Mouse (Mus musculus): ENCODE results near the gene Ubap1. TPM values are rescaled to one million over a fixed set of nuclear protein-coding genes. Genes with fewer than 3 reads are reported as not detected.

The Ubap1 gene
- polyA plus RNA-seq, 1 experiment = 24.6 TPM

DNA sequence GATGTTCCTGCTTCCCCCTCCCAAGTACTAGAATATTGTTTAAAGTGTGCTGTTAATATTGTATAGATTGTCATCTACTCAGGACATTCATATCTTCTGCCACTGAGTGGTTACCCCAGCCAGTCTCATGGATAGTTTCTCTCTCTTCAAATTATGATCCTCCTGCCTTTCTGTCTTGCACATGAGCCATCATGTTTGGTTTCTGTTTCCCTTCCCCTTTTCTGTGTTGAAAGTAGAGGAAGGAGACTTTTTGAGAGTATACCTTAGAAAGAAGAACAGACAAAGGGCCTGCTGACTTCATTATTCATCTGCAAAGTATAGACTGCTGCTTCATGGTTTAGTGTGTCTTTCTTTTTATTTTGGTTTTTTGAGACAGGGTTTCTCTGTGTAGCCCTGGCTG, 28.8 kb downstream of the Ubap1 start:
- no peak for TF ChIP-seq POLR2A (IDR thresholded peaks at IDR 0.05; ENCODE audit: low read depth, low read length)
- TF ChIP-seq CTCF (IDR thresholded peaks at IDR 0.05; ENCODE audit: extremely low read depth, insufficient read length, insufficient replicate concordance, low read depth, low read length) = no peak
- no peak overlapping the region for H3K27ac ChIP-seq (ENCODE audit: insufficient read depth, low read depth, low read length)
- H3K4me3 ChIP-seq (ENCODE audit: low read depth, low read length) = no peak overlapping the region
- H3K36me3 ChIP-seq (ENCODE audit: control insufficient read depth, insufficient read depth, low read length) = peaks cover 53% of the 10 kb centered on the region
- H3K27me3 ChIP-seq (ENCODE audit: control insufficient read depth, insufficient read depth, low read length) = no peaks in the 10 kb centered on the region
- H3K4me1 ChIP-seq (ENCODE audit: control insufficient read depth, insufficient read depth, insufficient read length, low read length) = no peaks in the 10 kb centered on the region

DNA sequence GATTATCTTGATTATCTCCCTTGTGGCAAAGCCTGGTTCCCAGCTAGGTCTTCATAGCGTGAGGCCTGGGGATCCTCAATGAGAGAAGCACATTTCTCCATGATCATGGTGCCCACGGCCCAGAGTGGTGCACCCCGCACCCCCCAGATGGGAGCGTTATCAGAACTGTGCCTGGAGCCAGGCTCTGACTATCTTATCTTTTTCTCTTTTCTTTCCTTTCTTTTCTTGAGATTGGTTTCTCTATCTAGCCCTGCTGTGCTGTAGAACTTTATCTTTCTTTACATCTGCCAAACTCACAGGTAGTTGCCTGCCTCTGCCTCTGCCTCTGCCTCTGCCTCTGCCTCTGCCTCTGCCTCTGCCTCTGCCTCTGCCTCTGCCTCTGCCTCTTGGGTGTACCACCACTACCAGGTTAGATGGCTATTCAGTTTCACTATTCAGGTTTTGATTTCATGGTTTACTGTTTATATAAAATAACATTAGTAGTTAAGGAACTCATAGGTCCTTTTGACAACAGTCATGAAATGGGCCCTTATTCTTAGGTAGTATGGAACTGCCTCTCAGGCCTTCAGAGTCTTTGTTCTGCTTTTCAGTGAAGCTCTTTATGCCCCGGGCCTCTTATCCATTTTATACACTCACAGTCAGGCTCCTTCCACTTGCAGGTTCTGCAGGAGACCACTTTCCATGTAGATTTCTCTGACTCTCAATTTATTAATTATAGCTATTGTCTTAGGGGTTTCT, 32.6 kb downstream of the Ubap1 start:
- Histone ChIP-seq H3K4me1 (ENCODE audit: control insufficient read depth, insufficient read depth, insufficient read length, low read length) (no peaks in the 10 kb centered on the region), H3K27me3 (ENCODE audit: control insufficient read depth, insufficient read depth, low read length) (no peaks in the 10 kb centered on the region), H3K36me3 (ENCODE audit: control insufficient read depth, insufficient read depth, low read length) (peaks cover 50% of the 10 kb centered on the region), H3K4me3 (ENCODE audit: low read depth, low read length) (no peak overlapping the region), H3K27ac (ENCODE audit: insufficient read depth, low read depth, low read length) (no peak overlapping the region)
- WGBS = 93% methylated on average over 5 of the region's 5 CpGs
- no peak for TF ChIP-seq POLR2A (IDR thresholded peaks at IDR 0.05; ENCODE audit: low read depth, low read length)
- no peak for TF ChIP-seq CTCF (IDR thresholded peaks at IDR 0.05; ENCODE audit: extremely low read depth, insufficient read length, insufficient replicate concordance, low read depth, low read length)

DNA sequence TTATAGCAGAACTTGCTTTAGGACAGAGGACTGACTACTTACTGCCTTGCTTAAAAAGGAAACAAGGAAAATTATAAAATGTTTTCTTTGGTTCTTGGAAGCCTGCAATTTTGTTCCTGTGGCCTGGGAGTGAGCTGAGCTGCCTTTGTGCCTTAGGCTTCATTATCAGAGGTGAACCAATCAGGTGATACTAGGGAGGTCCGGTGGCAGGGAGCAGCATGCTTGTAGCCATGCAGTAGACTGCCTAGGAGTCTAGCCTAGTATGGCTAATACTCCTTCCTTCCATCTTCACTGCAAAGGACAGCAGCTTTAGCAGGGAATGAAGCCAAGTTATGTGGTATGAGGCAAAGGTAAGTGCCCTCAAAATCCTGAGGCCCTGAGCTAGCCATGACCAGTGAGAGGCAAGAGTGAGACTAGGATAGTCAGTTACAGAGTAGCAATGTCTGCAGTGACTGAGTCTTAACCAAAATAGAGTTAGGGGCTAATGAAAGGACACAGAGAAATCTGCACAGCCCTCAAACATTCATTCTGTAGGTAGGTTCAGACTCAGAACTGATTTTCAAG, 37.7 kb downstream of the Ubap1 start:
- 49% methylated on average over 1 of the region's 1 CpGs for WGBS
- peaks cover 54% of the 10 kb centered on the region for H3K36me3 ChIP-seq (ENCODE audit: control insufficient read depth, insufficient read depth, low read length)

DNA sequence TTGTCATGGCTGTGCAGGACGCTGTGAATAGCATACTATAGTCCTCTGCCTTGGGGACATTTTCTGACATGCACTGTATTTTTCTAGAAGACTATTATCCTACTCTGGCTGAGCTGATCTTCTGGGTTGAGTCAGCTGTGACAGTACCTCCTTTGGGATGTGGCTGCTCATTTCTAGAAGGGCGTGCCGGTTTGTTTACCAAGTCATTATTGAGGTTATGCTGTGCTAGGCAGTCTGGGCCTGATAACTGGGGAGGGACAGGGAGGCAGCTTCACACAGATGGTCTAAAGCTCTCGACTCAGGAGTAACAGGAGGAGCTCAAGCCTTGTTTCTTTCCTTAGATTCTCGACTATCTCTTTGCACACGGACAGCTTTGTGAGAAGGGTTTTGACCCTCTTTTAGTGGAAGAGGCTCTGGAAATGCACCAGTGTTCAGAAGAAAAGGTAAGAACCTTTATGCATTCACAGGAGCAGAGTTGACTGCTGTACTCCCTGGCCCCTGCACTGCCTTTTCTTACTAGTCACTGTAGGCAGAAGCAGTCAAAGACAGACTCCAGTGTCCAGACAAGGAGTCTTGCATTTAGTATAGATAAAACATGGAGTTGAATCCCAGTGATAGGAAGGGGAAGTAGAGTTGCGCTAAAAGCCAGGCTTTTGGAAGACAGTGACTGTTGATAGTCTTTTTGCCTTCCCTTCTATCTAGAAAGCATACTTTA, 39.1 kb downstream of the Ubap1 start:
- no peak overlapping the region for H3K4me3 ChIP-seq (ENCODE audit: low read depth, low read length)
- H3K36me3 ChIP-seq (ENCODE audit: control insufficient read depth, insufficient read depth, low read length) = peaks cover 57% of the 10 kb centered on the region
- H3K4me1 ChIP-seq (ENCODE audit: control insufficient read depth, insufficient read depth, insufficient read length, low read length) = no peaks in the 10 kb centered on the region
- no peak for TF ChIP-seq CTCF (IDR thresholded peaks at IDR 0.05; ENCODE audit: extremely low read depth, insufficient read length, insufficient replicate concordance, low read depth, low read length)
- no peak for TF ChIP-seq POLR2A (IDR thresholded peaks at IDR 0.05; ENCODE audit: low read depth, low read length)
- no peak overlapping the region for H3K27ac ChIP-seq (ENCODE audit: insufficient read depth, low read depth, low read length)
- 44% methylated on average over 7 of the region's 7 CpGs for whole genome bisulfite sequencing
- H3K27me3 ChIP-seq (ENCODE audit: control insufficient read depth, insufficient read depth, low read length) = no peaks in the 10 kb centered on the region

More for the DNA sequence above, 37.7 kb downstream of the Ubap1 start:
- no peaks in the 10 kb centered on the region for H3K27me3 ChIP-seq (ENCODE audit: control insufficient read depth, insufficient read depth, low read length)
- H3K4me3 ChIP-seq (ENCODE audit: low read depth, low read length) = no peak overlapping the region
- TF ChIP-seq POLR2A (IDR thresholded peaks at IDR 0.05; ENCODE audit: low read depth, low read length) (no peak), CTCF (IDR thresholded peaks at IDR 0.05; ENCODE audit: extremely low read depth, insufficient read length, insufficient replicate concordance, low read depth, low read length) (no peak)
- H3K27ac ChIP-seq (ENCODE audit: insufficient read depth, low read depth, low read length) = no peak overlapping the region
- H3K4me1 ChIP-seq (ENCODE audit: control insufficient read depth, insufficient read depth, insufficient read length, low read length) = no peaks in the 10 kb centered on the region

DNA sequence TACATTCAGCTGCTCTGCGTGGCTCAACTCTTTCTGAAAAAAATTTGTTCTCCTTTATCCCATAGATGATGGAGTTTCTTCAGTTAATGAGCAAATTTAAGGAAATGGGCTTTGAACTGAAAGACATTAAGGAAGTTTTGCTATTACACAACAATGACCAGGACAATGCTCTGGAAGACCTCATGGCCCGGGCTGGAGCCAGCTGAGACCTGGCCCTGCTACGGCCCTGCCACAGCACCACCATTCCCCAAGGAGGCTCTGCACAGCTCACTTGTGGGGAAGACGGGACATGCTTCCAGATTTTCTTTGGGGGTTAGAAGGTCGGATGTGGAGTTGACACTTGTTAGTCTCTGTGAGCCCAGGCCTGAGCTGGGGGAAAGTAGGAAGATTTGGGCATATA, 39.8 kb downstream of the Ubap1 start:
- 83% methylated on average over 5 of the region's 5 CpGs for WGBS
- no peaks in the 10 kb centered on the region for H3K27me3 ChIP-seq (ENCODE audit: control insufficient read depth, insufficient read depth, low read length)
- H3K4me3 ChIP-seq (ENCODE audit: low read depth, low read length) = no peak overlapping the region
- H3K4me1 ChIP-seq (ENCODE audit: control insufficient read depth, insufficient read depth, insufficient read length, low read length) = no peaks in the 10 kb centered on the region
- TF ChIP-seq CTCF (IDR thresholded peaks at IDR 0.05; ENCODE audit: extremely low read depth, insufficient read length, insufficient replicate concordance, low read depth, low read length) (no peak), POLR2A (IDR thresholded peaks at IDR 0.05; ENCODE audit: low read depth, low read length) (no peak)
- peaks cover 57% of the 10 kb centered on the region for H3K36me3 ChIP-seq (ENCODE audit: control insufficient read depth, insufficient read depth, low read length)
- H3K27ac ChIP-seq (ENCODE audit: insufficient read depth, low read depth, low read length) = no peak overlapping the region

DNA sequence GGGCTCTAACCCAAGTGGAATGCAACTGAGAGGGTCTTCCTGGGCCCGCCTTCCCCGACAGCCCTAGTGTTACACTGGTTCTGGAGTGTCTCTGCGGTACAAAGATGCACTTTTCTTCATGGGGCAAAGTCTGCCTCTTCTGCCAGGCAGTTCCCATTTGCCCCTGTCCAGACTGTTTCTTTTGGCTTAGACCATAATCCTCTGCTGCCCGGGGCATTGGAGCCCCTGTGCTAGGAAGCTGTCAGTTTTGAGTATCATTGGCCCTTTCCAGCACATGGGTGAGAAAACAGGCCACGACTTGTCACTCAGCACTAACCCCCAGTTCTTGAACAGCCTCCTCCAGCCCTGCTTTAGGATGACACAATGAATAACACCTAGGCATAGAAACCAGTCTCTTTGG, 40.4 kb downstream of the Ubap1 start:
- no peak overlapping the region for H3K27ac ChIP-seq (ENCODE audit: insufficient read depth, low read depth, low read length)
- H3K4me3 ChIP-seq (ENCODE audit: low read depth, low read length) = no peak overlapping the region
- peaks cover 59% of the 10 kb centered on the region for H3K36me3 ChIP-seq (ENCODE audit: control insufficient read depth, insufficient read depth, low read length)
- no peaks in the 10 kb centered on the region for H3K27me3 ChIP-seq (ENCODE audit: control insufficient read depth, insufficient read depth, low read length)
- TF ChIP-seq POLR2A (IDR thresholded peaks at IDR 0.05; ENCODE audit: low read depth, low read length) (no peak), CTCF (IDR thresholded peaks at IDR 0.05; ENCODE audit: extremely low read depth, insufficient read length, insufficient replicate concordance, low read depth, low read length) (no peak)
- 93% methylated on average over 5 of the region's 5 CpGs for WGBS
- no peaks in the 10 kb centered on the region for H3K4me1 ChIP-seq (ENCODE audit: control insufficient read depth, insufficient read depth, insufficient read length, low read length)

DNA sequence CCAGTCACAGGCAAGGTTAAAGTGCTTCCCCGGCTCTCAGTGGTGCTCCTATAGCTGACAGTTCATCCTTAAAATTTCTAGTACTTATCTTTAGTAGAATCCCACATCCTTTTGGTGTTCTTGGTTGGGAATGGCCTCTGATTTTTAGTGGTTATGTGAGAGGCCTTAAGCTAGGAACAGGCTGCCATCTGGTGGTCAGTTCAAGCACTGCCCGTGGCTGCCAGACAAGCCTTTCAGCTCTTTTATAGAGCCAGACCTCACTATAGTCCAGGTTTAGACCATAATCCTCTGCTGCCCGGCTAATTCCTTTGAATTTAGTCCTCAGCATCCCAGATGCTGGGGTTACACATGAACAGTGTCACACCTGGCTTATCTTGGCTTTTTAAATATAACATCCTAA, 41.3 kb downstream of the Ubap1 start:
- H3K27me3 ChIP-seq (ENCODE audit: control insufficient read depth, insufficient read depth, low read length) = no peaks in the 10 kb centered on the region
- peaks cover 61% of the 10 kb centered on the region for H3K36me3 ChIP-seq (ENCODE audit: control insufficient read depth, insufficient read depth, low read length)
- TF ChIP-seq CTCF (IDR thresholded peaks at IDR 0.05; ENCODE audit: extremely low read depth, insufficient read length, insufficient replicate concordance, low read depth, low read length) = peak; percentile 85; the same call in 1 of the 2 replicates
- no peak for TF ChIP-seq POLR2A (IDR thresholded peaks at IDR 0.05; ENCODE audit: low read depth, low read length)
- 16% methylated on average over 3 of the region's 3 CpGs for WGBS
- H3K4me3 ChIP-seq (ENCODE audit: low read depth, low read length) = no peak overlapping the region
- H3K27ac ChIP-seq (ENCODE audit: insufficient read depth, low read depth, low read length) = no peak overlapping the region
- H3K4me1 ChIP-seq (ENCODE audit: control insufficient read depth, insufficient read depth, insufficient read length, low read length) = no peaks in the 10 kb centered on the region

Measured in small intestine, adult 2 months (tissue).